Mouse (Mus musculus) forebrain, embryonic 11.5 days (tissue): ENCODE measurements around the gene Nos1. TPM values are rescaled to one million over a fixed set of nuclear protein-coding genes. Genes with fewer than 3 reads are reported as not detected.

Source experiments
- ATAC-seq: fragments of 200-750 bp; cut with Nextera tagmentation; replicated peaks from 2 replicates; pipeline ENCODE4 v1.8.0; 2017; ENCODE audit warnings: moderate TSS enrichment; ENCODE audit not compliant: low FRiP score
- DNase-seq: peaks from one replicate; pipeline ENCODE4 v3.0.0-alpha.2; 2017; ENCODE audit warnings: low spot score
- H3K27ac ChIP-seq: fragments of 300-500 bp; sonication (generic); 2 replicates; pipeline ENCODE4 v1.5.1; 2014; ENCODE audit warnings: low read depth, low read length
- H3K27me3 ChIP-seq: fragments of 300-500 bp; sonication (generic); 2 replicates; pipeline ENCODE4 v1.6.1; 2014; ENCODE audit warnings: mild to moderate bottlenecking, low read length, mixed read lengths; ENCODE audit not compliant: control insufficient read depth, insufficient read depth
- H3K36me3 ChIP-seq: fragments of 300-500 bp; sonication (generic); 2 replicates; pipeline ENCODE4 v1.6.1; 2014; ENCODE audit warnings: mild to moderate bottlenecking, low read length, moderate library complexity, mixed read lengths; ENCODE audit not compliant: control insufficient read depth, insufficient read depth
- H3K4me1 ChIP-seq: fragments of 300-500 bp; sonication (generic); replicated peaks from 2 replicates; pipeline ENCODE4 v1.6.1; 2014; ENCODE audit warnings: low read length, mixed read lengths; ENCODE audit not compliant: control insufficient read depth, insufficient read depth
- H3K4me2 ChIP-seq: fragments of 300-500 bp; sonication (generic); 2 replicates; pipeline ENCODE4 v1.6.1; 2014; ENCODE audit warnings: low read depth, mild to moderate bottlenecking, low read length, moderate library complexity, mixed read lengths; ENCODE audit not compliant: severe bottlenecking
- H3K4me3 ChIP-seq: fragments of 300-500 bp; sonication (generic); 2 replicates; pipeline ENCODE4 v1.5.1; 2014; ENCODE audit warnings: low read depth, low read length
- H3K9ac ChIP-seq: fragments of 300-500 bp; sonication (generic); 2 replicates; pipeline ENCODE4 v1.6.1; 2014; ENCODE audit warnings: low read length
- H3K9me3 ChIP-seq: fragments of 300-500 bp; sonication (generic); 2 replicates; pipeline ENCODE4 v1.6.1; 2016; ENCODE audit warnings: low read length, mixed read lengths; ENCODE audit not compliant: control insufficient read depth
- WGBS: fragments of 180-500 bp; shearing (Covaris S2); extraction: QIAGEN DNeasy Blood & Tissue Kit; methylation state at CpG from one replicate; pipeline ENCODE4 v1.1.7; 2014; 5-methylcytosine and 5-hydroxymethylcytosine counted together
- polyA plus RNA-seq: library from polyadenylated mRNA; unstranded; fragments of >200 nt; fragmentation: Nextera tagmentation; extraction: Ambion mirVana; gene quantifications from 2 replicates; pipeline ENCODE4 v1.2.1, GENCODE M21; 2014

Nos1 gene
- polyA plus RNA-seq, 1 experiment from 2014 or later, result 0.12 TPM

DNA sequence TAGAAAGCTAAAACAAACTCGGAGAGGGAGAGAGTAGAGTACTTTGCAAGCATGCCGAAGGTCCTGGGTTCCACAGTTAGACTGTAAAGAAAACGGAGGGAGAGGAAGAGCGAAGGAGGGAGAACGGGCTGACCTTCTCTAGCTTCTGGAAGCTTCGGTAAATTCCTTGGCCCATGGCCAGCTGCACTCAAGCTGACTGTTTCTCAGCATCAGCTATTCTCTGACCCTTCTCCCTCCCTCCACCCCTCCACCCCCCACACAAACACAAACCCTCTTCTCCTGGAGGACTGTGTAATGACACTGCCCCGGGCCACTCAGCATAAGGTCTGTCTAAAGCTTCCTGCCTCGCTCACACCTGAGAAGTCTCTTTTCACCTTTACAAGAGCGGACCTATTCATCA is 183.9 kb downstream of the Nos1 start:
- Histone ChIP-seq H3K9ac (no peak overlapping the region), H3K4me3 (no peak overlapping the region), H3K4me2 (no peak overlapping the region), H3K27ac (no peak overlapping the region), H3K27me3 (no peaks in the 10 kb centered on the region), H3K36me3 (no peaks in the 10 kb centered on the region), H3K4me1 (0 out of 2 replicates have a peak, but pooled peaks cover 2% of the 10 kb centered on the region), H3K9me3 (no peaks in the 10 kb centered on the region; the same call in 1 of the 2 replicates)
- ATAC-seq (no peak), DNase-seq (no peak)
- WGBS, result 62% methylated on average over 9 of the region's 9 CpGs

GRCm38 (mm10) chr5:117966956-117967355 is 186.1 kb downstream of the Nos1 start:
- Histone ChIP-seq H3K27me3 (no peaks in the 10 kb centered on the region), H3K4me2 (no peak overlapping the region), H3K36me3 (no peaks in the 10 kb centered on the region), H3K9ac (no peak overlapping the region), H3K27ac (no peak overlapping the region), H3K4me1 (0 out of 2 replicates have a peak, but pooled peaks cover 2% of the 10 kb centered on the region), H3K9me3 (no peaks in the 10 kb centered on the region; the same call in 1 of the 2 replicates), H3K4me3 (no peak overlapping the region)
- ATAC-seq, result no peak
- WGBS, result 74% methylated on average over 9 of the region's 9 CpGs
- no peak for DNase-seq

DNA sequence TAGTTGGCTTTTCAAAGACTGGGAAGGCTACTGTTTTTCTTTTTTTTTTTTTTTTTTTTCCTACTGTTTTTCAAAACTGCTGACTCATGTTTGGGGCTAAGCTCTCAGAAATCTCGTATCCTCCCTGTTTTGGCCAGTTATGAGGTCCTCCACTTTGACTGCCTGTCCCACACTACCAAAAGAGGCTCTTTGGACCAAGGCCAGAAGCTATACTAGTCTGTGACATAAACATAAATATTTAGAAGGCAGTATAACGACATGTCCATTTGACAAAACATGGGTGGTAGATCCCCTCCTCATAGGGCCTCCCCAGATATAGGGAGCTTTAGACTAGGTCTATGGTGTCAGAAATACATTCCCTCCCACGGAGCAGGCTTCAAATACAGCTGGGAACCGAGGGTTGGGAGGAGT is 186.8 kb downstream of the Nos1 start:
- Histone ChIP-seq H3K4me3 (no peak overlapping the region), H3K9ac (no peak overlapping the region), H3K27me3 (no peaks in the 10 kb centered on the region), H3K4me2 (no peak overlapping the region), H3K4me1 (0 out of 2 replicates have a peak, but pooled peaks cover 2% of the 10 kb centered on the region), H3K9me3 (no peaks in the 10 kb centered on the region; the same call in 1 of the 2 replicates), H3K27ac (no peak overlapping the region), H3K36me3 (no peaks in the 10 kb centered on the region)
- WGBS, result 67% methylated on average over 4 of the region's 4 CpGs
- DNase-seq (no peak), ATAC-seq (no peak)

DNA sequence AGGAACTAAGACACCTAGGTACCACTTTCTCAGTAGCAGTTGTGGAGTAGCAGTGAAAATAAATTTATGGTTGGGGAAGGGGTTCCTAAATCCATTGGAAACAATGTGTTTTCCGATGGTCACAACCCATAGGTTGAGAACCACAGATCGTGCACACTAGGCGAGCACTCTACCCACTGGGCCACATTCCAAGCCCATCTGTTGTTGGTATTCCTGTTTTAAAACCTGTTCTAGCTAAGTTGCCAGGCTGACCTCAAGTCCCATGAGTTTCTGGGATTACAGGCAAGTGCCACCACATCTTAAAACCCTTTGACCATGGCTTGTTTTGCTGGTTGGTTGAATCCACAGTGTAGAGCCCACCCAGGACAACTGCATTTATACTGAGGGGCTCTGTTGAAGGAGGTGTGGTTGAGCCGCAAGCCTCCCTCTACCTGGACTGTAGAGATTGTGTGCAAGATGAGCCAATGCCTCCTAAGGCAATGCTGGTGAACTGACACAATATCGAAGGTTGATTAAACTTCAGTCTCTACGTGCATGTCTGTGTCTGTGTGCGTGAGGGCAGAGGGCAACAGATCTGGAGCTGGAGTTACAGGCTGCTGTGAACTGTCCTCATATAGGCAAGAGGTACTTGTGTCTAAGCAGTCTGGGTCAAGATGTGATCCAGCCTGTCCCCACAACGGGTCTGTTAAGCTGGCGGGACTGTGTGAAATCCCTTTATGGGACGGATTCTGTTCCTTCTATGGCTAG is 189.0 kb downstream of the Nos1 start:
- Histone ChIP-seq H3K9ac (no peak overlapping the region), H3K4me3 (no peak overlapping the region), H3K27me3 (no peaks in the 10 kb centered on the region), H3K4me2 (no peak overlapping the region), H3K9me3 (no peaks in the 10 kb centered on the region; the same call in 1 of the 2 replicates), H3K4me1 (no peaks in the 10 kb centered on the region), H3K36me3 (no peaks in the 10 kb centered on the region), H3K27ac (no peak overlapping the region)
- WGBS, result 91% methylated on average over 10 of the region's 10 CpGs
- ATAC-seq (no peak), DNase-seq (no peak)

DNA sequence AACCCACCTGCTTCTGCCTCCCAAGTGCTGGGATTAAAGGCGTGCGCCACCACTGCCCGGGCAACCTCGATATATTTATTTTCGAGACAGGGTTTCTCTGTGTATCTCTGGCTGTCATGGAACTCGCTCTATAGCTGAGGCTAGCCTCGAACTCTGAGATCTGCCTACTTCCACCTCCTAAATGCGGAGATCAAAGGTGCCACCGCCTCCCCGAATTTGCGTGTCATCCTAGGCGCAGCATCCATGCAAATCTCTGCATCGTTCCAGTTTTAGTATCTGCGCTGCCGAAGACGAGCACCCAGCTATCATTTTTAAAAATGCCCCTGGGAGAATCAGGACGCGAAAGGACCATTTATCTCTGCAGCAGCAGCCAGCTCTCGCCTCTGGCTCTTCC is 195.4 kb downstream of the Nos1 start:
- DNase-seq (no peak), ATAC-seq (peak; percentile 23)
- peak overlapping the region; percentile 90 for H3K9ac ChIP-seq
- no peak overlapping the region for H3K27ac ChIP-seq
- H3K4me2 ChIP-seq, result peak overlapping the region; percentile 74; the same call in 1 of the 2 replicates
- H3K4me3 ChIP-seq, result peak overlapping the region; percentile 89
- no peaks in the 10 kb centered on the region for H3K36me3 ChIP-seq
- H3K27me3 ChIP-seq, result no peaks in the 10 kb centered on the region
- 26% methylated on average over 19 of the region's 19 CpGs for WGBS
- no peaks in the 10 kb centered on the region for H3K9me3 ChIP-seq
- peaks cover 12% of the 10 kb centered on the region for H3K4me1 ChIP-seq

- H3K4me2 ChIP-seq, result peak within 1 kb of the TSS; percentile 74
- no peaks in the 10 kb centered on the region for H3K27me3 ChIP-seq
- no peaks in the 10 kb centered on the region for H3K9me3 ChIP-seq
- peaks cover 12% of the 10 kb centered on the region for H3K4me1 ChIP-seq
- H3K4me3 ChIP-seq, result peak within 1 kb of the TSS; percentile 89
- DNase-seq (peak; percentile 98), ATAC-seq (peak; percentile 86)
- peak within 1 kb of the TSS; percentile 68 for H3K27ac ChIP-seq
- no peaks in the 10 kb centered on the region for H3K36me3 ChIP-seq
- H3K9ac ChIP-seq, result peak within 1 kb of the TSS; percentile 90
- under 1% methylated on average over 70 of the region's 88 CpGs for WGBS
These were observed 196.0 kb downstream of the Nos1 start, which contains the start of gene Fbxo21 for GRCm38 (mm10) chr5:117976657-117977500. Gene Fbxo21 (plus strand): TSS chr5:117976730.

GRCm38 (mm10) chr5:117977501-117978158 is 196.8 kb downstream of the Nos1 start:
- 17% methylated on average over 30 of the region's 30 CpGs for WGBS
- Histone ChIP-seq H3K4me2 (peak overlapping the region; percentile 74), H3K9ac (peak overlapping the region; percentile 90), H3K27ac (no peak overlapping the region), H3K36me3 (peaks cover 1% of the 10 kb centered on the region; the same call in 1 of the 2 replicates), H3K4me3 (peak overlapping the region; percentile 89), H3K27me3 (no peaks in the 10 kb centered on the region), H3K9me3 (no peaks in the 10 kb centered on the region), H3K4me1 (peaks cover 12% of the 10 kb centered on the region)
- no peak for ATAC-seq
- DNase-seq, result peak; percentile 60

GRCm38 (mm10) chr5:117978159-117978697 is 197.4 kb downstream of the Nos1 start:
- Histone ChIP-seq H3K27me3 (no peaks in the 10 kb centered on the region), H3K27ac (no peak overlapping the region), H3K4me1 (peaks cover 12% of the 10 kb centered on the region), H3K9ac (peak overlapping the region; percentile 90), H3K4me3 (peak overlapping the region; percentile 89), H3K36me3 (peaks cover 4% of the 10 kb centered on the region; the same call in 1 of the 2 replicates), H3K4me2 (peak overlapping the region; percentile 74), H3K9me3 (no peaks in the 10 kb centered on the region)
- WGBS, result 56% methylated on average over 17 of the region's 17 CpGs
- ATAC-seq (no peak), DNase-seq (no peak)
